Mouse (Mus musculus) bone marrow macrophage, adult 2 months (primary cell): ENCODE measurements around the gene Stub1. TPM values are rescaled to one million over a fixed set of nuclear protein-coding genes. Genes with fewer than 3 reads are reported as not detected.
A peak's percentile ranks its signal among the peaks of the same experiment; 100 is the strongest.

Source experiments
- H3K27ac ChIP-seq: 2 replicates; pipeline ENCODE4 v1.5.1; 2012; ENCODE audit warnings: low read depth, low read length; ENCODE audit not compliant: insufficient read depth
- H3K4me1 ChIP-seq: 2 replicates; pipeline ENCODE4 v1.6.1; 2012; ENCODE audit warnings: low read length; ENCODE audit not compliant: control insufficient read depth, insufficient read depth
- H3K4me3 ChIP-seq: 2 replicates; pipeline ENCODE4 v1.5.1; 2012; ENCODE audit warnings: mild to moderate bottlenecking, low read length, moderate library complexity; ENCODE audit not compliant: insufficient read depth
- CTCF ChIP-seq: IDR thresholded peaks from 2 replicates; pipeline ENCODE4 v1.5.1; 2012; ENCODE audit warnings: low read depth, mild to moderate bottlenecking, low read length, moderate library complexity
- POLR2A ChIP-seq: IDR thresholded peaks from 2 replicates; pipeline ENCODE4 v1.6.1; 2012; ENCODE audit warnings: mild to moderate bottlenecking, low read depth, low read length, borderline replicate concordance
- polyA plus RNA-seq: library from polyadenylated mRNA; stranded (reverse); fragments of >200 nt; gene quantifications from 2 replicates; pipeline ENCODE4 v1.2.4, GENCODE M21; 2012; ENCODE audit not compliant: missing spikeins, insufficient read depth, insufficient read length

Gene Stub1
- polyA plus RNA-seq, 1 experiment, result 84.9 TPM

- no peak for TF ChIP-seq POLR2A
- no peak for TF ChIP-seq CTCF
- Histone ChIP-seq H3K4me3 (peak overlapping the region; percentile 89), H3K27ac (no peak overlapping the region), H3K4me1 (peaks cover 15% of the 10 kb centered on the region)
Measured at GRCm38 (mm10) chr17:25824362-25825142, 8.7 kb downstream of the Stub1 start.

GRCm38 (mm10) chr17:25823452-25823851, 9.8 kb downstream of the Stub1 start, which contains the start of gene Wdr24:
Gene Wdr24 (plus strand): TSS chr17:25823627.
- TF ChIP-seq CTCF (no peak), POLR2A (no peak)
- peaks cover 14% of the 10 kb centered on the region for H3K4me1 ChIP-seq
- no peak within 1 kb of the TSS for H3K27ac ChIP-seq
- peak within 1 kb of the TSS; percentile 89 for H3K4me3 ChIP-seq

- H3K4me3 ChIP-seq, result peak overlapping the region; percentile 12
- no peak for TF ChIP-seq CTCF
- no peak for TF ChIP-seq POLR2A
- H3K4me1 ChIP-seq, result peaks cover 6% of the 10 kb centered on the region
- no peak overlapping the region for H3K27ac ChIP-seq
Measured at GRCm38 (mm10) chr17:25818851-25819780, 14.1 kb downstream of the Stub1 start.

GRCm38 (mm10) chr17:25817662-25818061, 15.5 kb downstream of the Stub1 start:
- TF ChIP-seq CTCF (no peak), POLR2A (no peak)
- no peak overlapping the region for H3K4me3 ChIP-seq
- H3K27ac ChIP-seq, result no peak overlapping the region

GRCm38 (mm10) chr17:25813471-25813870, 19.7 kb downstream of the Stub1 start:
- H3K4me1 ChIP-seq, result no peaks in the 10 kb centered on the region
- peak; percentile 11; the same call in 1 of the 2 replicates for TF ChIP-seq CTCF
- TF ChIP-seq POLR2A, result no peak
- no peak overlapping the region for H3K4me3 ChIP-seq
- no peak overlapping the region for H3K27ac ChIP-seq

More at GRCm38 (mm10) chr17:25817662-25818061, 15.5 kb downstream of the Stub1 start:
- H3K4me1 ChIP-seq, result 0 out of 2 replicates have a peak, but pooled peaks cover 2% of the 10 kb centered on the region

GRCm38 (mm10) chr17:25810890-25811289, 22.3 kb downstream of the Stub1 start:
- no peaks in the 10 kb centered on the region for H3K4me1 ChIP-seq
- H3K27ac ChIP-seq, result no peak overlapping the region
- H3K4me3 ChIP-seq, result no peak overlapping the region
- TF ChIP-seq POLR2A (no peak), CTCF (no peak)

- TF ChIP-seq POLR2A (no peak), CTCF (no peak)
- Histone ChIP-seq H3K4me3 (peak overlapping the region; percentile 52), H3K4me1 (no peaks in the 10 kb centered on the region), H3K27ac (no peak overlapping the region)
Measured at GRCm38 (mm10) chr17:25809606-25810340, 23.4 kb downstream of the Stub1 start.

GRCm38 (mm10) chr17:25808789-25809605, 24.2 kb downstream of the Stub1 start, which contains the start of gene Fbxl16:
Gene Fbxl16 (plus strand): TSS chr17:25809085.
- H3K27ac ChIP-seq, result no peak within 1 kb of the TSS
- no peak for TF ChIP-seq CTCF
- TF ChIP-seq POLR2A, result no peak
- H3K4me1 ChIP-seq, result no peaks in the 10 kb centered on the region
- H3K4me3 ChIP-seq, result peak within 1 kb of the TSS; percentile 52
